Mouse (Mus musculus) urinary bladder, postnatal 0 days (tissue): ENCODE measurements around the gene Asl. TPM values are rescaled to one million over a fixed set of nuclear protein-coding genes. Genes with fewer than 3 reads are reported as not detected.

ENCODE experiments used
- polyA plus RNA-seq: library from polyadenylated mRNA; unstranded; fragments of >200 nt; fragmentation: Nextera tagmentation; extraction: Ambion mirVana; gene quantifications from 2 replicates; pipeline ENCODE4 v1.2.1, GENCODE M21; 2015

Asl gene
- 32.7 and 35.1 TPM in 2 replicates for polyA plus RNA-seq

DNA sequence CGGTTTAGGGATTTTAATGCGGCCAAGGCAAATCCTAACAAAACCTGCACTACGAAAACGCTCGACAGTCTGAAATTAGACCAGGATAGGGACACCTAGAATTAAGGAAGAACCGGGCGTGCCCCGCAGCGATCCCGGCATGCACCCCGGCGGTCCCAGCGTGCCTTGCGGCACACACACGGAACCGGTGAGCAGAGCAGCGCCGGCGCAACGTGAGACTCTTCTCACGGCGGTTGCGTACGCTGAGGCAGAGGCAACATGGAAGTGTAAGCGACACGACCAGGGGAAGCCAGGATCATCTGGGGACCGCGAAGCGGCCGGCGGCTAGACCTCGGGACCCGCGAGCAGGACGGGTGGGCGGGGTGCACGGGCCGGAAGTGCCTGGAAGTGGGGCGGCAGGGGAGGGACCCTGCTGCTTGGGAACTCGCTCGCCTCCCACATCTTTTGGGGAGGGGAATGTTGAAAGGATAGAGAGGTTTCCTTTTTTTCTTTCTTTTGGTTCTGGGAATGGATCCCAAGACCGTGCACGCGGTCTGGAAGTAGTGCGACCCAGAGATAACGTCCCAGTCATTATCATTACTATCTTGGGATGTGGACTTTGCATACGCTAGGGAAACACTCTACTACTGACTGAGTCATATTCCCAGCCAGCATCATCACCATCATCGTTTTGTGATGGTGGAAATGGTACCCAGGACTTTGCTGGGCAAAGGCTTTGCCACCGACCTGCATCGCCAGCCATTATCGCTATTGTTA, at the start of gene Asl, which contains the start of gene Crcp:
Asl (minus strand) TSS at position 106 of the 756 bp plus-strand sequence.
Crcp (plus strand) TSS at position 149 of the 756 bp plus-strand sequence.

DNA sequence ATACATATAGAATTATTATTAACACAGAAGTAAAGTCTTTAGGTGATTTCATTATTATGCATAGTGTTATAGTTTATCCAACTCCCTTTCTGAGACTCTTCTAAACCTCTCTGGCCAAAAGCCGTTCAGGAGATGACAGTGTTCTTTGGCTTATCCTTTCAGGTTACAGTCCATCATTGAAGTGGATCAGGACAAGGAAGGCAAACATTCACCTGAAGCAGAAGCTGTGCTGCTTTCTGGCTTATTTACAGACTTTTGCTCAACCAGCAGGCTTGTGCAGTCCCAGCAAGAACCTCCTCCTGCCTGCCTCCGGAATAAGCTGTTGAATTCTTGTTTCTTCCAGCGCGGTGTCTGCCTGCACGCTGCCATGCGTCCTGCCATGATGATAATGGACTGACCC, 44.0 kb upstream of the Asl start, which contains the start of gene Tpst1:
Tpst1 (plus strand) TSS at position 301 of the 400 bp plus-strand sequence.

DNA sequence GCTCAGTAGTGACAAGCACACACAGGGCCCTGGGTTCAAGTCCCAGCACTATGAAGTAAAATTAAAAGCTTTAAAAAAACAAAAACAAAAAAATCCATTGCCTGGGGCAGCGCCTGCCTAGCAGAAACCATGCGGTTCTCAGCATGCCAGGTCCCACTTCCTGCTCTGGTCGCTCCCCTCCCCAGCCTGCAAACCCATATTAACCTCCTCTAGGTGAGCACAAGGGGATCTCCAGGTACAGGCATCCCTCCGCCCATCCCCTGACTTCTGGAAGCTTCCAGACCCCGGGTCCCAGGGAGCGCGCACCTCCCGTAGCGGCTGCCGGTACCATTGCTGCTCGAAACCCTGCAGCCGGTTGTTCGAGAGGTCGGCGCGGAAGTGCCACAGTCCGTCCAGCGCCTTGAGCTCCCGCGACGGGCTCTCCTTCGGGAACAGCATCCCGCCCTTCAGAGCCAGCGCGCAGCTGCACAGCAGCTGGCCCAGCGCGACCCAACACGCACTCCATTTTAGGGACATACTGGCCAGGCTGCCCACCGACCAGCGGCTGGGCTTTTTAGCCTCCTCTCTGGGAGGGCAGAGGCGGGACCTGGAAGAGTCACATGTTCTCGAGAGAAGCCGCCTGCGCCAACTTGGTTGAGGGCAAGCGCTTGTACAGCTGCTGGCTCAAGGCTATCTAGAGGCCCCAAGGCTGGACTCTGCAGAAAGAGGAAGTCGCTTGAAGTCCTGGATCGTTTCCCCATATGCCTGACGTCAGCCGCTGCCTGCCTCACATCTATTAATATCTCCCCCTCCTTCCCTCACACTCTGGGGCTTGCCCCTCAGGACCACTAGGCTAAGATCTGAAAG, 26.5 kb downstream of the Asl start, which contains the start of gene Gusb:
Gusb (minus strand) TSS at position 749 of the 846 bp plus-strand sequence.

Other genes with a start within 250 kb of the Asl start
- 24.5 and 24.6 TPM in 2 replicates for gene Psph, start 241.8 kb downstream of the Asl start, polyA plus RNA-seq
- 20.4 and 22.0 TPM in 2 replicates for gene Sumf2, start 182.3 kb downstream of the Asl start, polyA plus RNA-seq
- gene Chchd2, start 141.8 kb downstream of the Asl start, polyA plus RNA-seq, result 690 and 752 TPM in 2 replicates
- 1.7 and 2.6 TPM in 2 replicates for gene Zbed5, start 133.5 kb downstream of the Asl start, polyA plus RNA-seq
- gene Phkg1, start 130.7 kb downstream of the Asl start, polyA plus RNA-seq, result 0.15 and 0.33 TPM in 2 replicates
- gene Nupr1l, start 120.7 kb downstream of the Asl start, polyA plus RNA-seq, result 4.3 and 4.5 TPM in 2 replicates
- gene Vkorc1l1, start 87.3 kb downstream of the Asl start, polyA plus RNA-seq, result 15.9 and 18.2 TPM in 2 replicates
- gene Gusb, start 26.2 kb downstream of the Asl start, polyA plus RNA-seq, result 36.4 and 46.4 TPM in 2 replicates
- gene Crcp, start within 50 bp of the Asl start, polyA plus RNA-seq, result 30.6 and 35.2 TPM in 2 replicates
- 75.6 and 83.0 TPM in 2 replicates for gene Tpst1, start 44.1 kb upstream of the Asl start, polyA plus RNA-seq
- gene Kctd7, start 115.6 kb upstream of the Asl start, polyA plus RNA-seq, result 3.9 and 5.0 TPM in 2 replicates
- gene Rabgef1, start 142.6 kb upstream of the Asl start, polyA plus RNA-seq, result 49.4 and 56.4 TPM in 2 replicates
- gene Tmem248, start 187.8 kb upstream of the Asl start, polyA plus RNA-seq, result 30.7 and 36.9 TPM in 2 replicates
- 69.1 and 82.2 TPM in 2 replicates for gene Sbds, start 226.3 kb upstream of the Asl start, polyA plus RNA-seq
- 11.9 and 12.7 TPM in 2 replicates for gene Tyw1, start 226.4 kb upstream of the Asl start, polyA plus RNA-seq